Mouse (Mus musculus): ENCODE measurements around the gene Adora1.

Adora1 gene

GRCm38 (mm10) chr1:134240701-134241100 lies 5.5 kb upstream of the Adora1 start:
- no peak for DNase-seq (ENCODE audit: low spot score in 2 of 2)

- no peak for DNase-seq (ENCODE audit: low spot score in 2 of 2)
Observed at GRCm38 (mm10) chr1:134237438-134237837, 2.2 kb upstream of the Adora1 start.

- DNase-seq (ENCODE audit: low spot score in 2 of 2) = no peak
Observed at GRCm38 (mm10) chr1:134236142-134236541, 911 bp upstream of the Adora1 start.

GRCm38 (mm10) chr1:134234455-134235390 lies 508 bp downstream of the Adora1 start:
- DNase-seq (ENCODE audit: low spot score in 2 of 2) = peak; percentile 49 to 56

GRCm38 (mm10) chr1:134233681-134234454 lies 1.4 kb downstream of the Adora1 start:
- no peak for DNase-seq (ENCODE audit: low spot score in 2 of 2)

GRCm38 (mm10) chr1:134232778-134233531 lies 2.3 kb downstream of the Adora1 start:
- DNase-seq (ENCODE audit: low spot score in 2 of 2) = peak in 1 of 2 experiments; percentile 41

GRCm38 (mm10) chr1:134232326-134232725 lies 2.9 kb downstream of the Adora1 start:
- no peak for DNase-seq (ENCODE audit: low spot score in 2 of 2)

GRCm38 (mm10) chr1:134231681-134232080 lies 3.5 kb downstream of the Adora1 start:
- no peak for DNase-seq (ENCODE audit: low spot score in 2 of 2)

- DNase-seq (ENCODE audit: low spot score in 2 of 2) = peak; percentile 47 to 56
Observed at GRCm38 (mm10) chr1:134231270-134231669, 4.0 kb downstream of the Adora1 start.

GRCm38 (mm10) chr1:134230638-134231228 lies 4.5 kb downstream of the Adora1 start:
- no peak for DNase-seq (ENCODE audit: low spot score in 2 of 2)

GRCm38 (mm10) chr1:134229806-134230575 lies 5.2 kb downstream of the Adora1 start:
- DNase-seq (ENCODE audit: low spot score in 2 of 2) = peak; percentile 39 to 61

- no peak for DNase-seq (ENCODE audit: low spot score in 2 of 2)
Observed at GRCm38 (mm10) chr1:134226739-134227138, 8.5 kb downstream of the Adora1 start.

- DNase-seq (ENCODE audit: low spot score in 2 of 2) = no peak
Observed at GRCm38 (mm10) chr1:134225375-134225774, 9.9 kb downstream of the Adora1 start.

GRCm38 (mm10) chr1:134224649-134225227 lies 10.5 kb downstream of the Adora1 start:
- DNase-seq (ENCODE audit: low spot score in 2 of 2) = no peak

GRCm38 (mm10) chr1:134222122-134223055 lies 12.8 kb downstream of the Adora1 start:
- DNase-seq (ENCODE audit: low spot score in 2 of 2) = peak; percentile 73 to 80

- no peak for DNase-seq (ENCODE audit: low spot score in 2 of 2)
Observed at GRCm38 (mm10) chr1:134221172-134221571, 14.1 kb downstream of the Adora1 start.

GRCm38 (mm10) chr1:134219608-134220007 lies 15.6 kb downstream of the Adora1 start:
- DNase-seq (ENCODE audit: low spot score in 2 of 2) = no peak

GRCm38 (mm10) chr1:134217942-134218341 lies 17.3 kb downstream of the Adora1 start:
- DNase-seq (ENCODE audit: low spot score in 2 of 2) = no peak

- DNase-seq (ENCODE audit: low spot score in 2 of 2) = no peak
Observed at GRCm38 (mm10) chr1:134217028-134217481, 18.2 kb downstream of the Adora1 start.
